Mouse (Mus musculus): ENCODE data around the gene Ufsp2.

The Ufsp2 gene

DNA sequence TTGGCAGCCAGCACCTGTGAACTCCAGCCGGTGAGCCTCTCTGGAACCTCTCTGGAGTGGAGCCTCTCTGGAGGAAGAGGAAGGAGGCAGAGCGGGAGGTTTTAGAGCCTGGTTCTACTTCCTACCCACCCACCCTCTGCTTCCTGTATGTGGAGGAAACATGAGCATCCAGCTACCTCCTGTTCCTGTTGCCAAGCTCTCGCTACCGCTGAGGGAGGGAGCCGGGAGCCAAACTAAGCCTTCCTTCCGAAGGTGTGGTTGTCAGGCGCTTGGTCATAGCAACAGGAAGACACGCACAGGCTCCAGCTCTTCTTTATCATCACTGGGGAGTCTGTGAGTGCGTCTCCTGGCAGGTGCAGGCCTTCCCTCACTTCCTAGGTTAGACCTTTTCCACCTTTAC is 46.9 kb downstream of the Ufsp2 start:
- no peak for DNase-seq

DNA sequence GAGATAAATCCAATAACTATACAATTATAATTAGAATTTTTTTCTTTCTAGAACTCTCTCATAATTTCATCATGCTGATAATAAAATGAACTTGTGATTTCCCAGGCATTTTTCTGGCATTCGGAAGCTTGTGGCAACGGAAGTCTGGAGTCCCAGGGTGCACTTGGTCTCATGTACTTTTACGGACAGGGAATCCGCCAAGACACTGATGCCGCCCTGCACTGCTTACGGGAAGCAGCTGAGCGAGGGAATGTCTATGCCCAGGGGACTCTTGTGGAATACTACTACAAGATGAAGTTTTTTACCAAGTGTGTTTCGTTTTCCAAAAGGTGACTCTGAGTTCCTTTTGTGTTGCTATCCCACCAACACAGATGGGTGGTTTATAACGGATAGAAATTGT is 47.4 kb downstream of the Ufsp2 start:
- DNase-seq = no peak

GRCm38 (mm10) chr8:46024392-46024791 is 49.1 kb downstream of the Ufsp2 start:
- no peak for DNase-seq

DNA sequence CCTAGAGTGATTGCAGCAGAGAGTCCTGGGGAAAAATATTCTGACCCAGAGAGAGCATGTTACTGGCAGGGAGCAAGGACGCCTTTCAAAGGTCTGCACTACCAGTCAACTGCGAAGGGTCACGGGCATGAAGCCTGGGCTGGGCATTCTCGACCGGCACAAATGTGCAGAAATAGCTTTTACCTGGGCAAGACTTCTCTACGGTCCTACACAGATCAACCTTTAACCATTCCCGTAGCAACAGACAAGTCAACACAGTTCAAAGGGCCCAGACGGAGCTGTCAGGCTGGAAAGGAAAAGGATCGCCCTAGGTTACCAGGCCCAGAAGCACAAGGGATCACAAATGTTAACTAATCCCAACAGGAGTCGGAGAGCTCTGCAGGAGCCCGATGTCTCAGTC is 60.9 kb downstream of the Ufsp2 start:
- no peak for DNase-seq

GRCm38 (mm10) chr8:46039666-46040065 is 64.3 kb downstream of the Ufsp2 start:
- DNase-seq = no peak

DNA sequence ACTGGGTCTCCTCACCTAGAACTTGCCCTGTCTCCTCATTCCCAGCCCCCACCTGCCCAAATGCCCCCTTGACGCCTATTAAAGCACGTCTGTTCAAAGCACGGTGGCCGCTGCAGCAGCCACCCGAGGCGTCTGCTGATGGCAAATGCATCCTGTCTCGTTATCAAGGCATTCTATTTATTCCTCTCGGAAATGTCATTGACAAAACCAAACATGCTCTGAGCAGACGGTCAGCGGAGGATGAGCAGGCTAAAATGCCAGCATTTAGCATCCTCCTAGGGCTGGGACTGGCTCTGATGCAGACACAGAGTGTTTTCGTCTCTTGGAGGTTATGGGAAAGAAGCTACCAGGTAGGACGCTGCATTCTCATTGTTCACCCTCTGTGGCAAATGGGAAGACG is 64.9 kb downstream of the Ufsp2 start:
- peak; percentile 41 for DNase-seq

Measured in layer of hippocampus, adult 9-11 months (tissue).